Mouse (Mus musculus): ENCODE measurements around the gene 4930502E18Rik.
"Not testable (repeated sequence)": the region's sequence is repeated elsewhere in the genome, so short reads cannot be mapped to it uniquely, and the experiment has no call there.

Gene 4930502E18Rik

GRCm38 (mm10) chrX:53724596-53724995 is at the start of gene 4930502E18Rik:
TSS of gene 4930502E18Rik (plus strand) at chrX:53724826.
- no peak for DNase-seq (ENCODE audit: low spot score in 2 of 2)

- DNase-seq (ENCODE audit: low spot score in 2 of 2), result peak; percentile 78 to 83
These were observed 47.7 kb upstream of the 4930502E18Rik start for GRCm38 (mm10) chrX:53676943-53677342.

DNA sequence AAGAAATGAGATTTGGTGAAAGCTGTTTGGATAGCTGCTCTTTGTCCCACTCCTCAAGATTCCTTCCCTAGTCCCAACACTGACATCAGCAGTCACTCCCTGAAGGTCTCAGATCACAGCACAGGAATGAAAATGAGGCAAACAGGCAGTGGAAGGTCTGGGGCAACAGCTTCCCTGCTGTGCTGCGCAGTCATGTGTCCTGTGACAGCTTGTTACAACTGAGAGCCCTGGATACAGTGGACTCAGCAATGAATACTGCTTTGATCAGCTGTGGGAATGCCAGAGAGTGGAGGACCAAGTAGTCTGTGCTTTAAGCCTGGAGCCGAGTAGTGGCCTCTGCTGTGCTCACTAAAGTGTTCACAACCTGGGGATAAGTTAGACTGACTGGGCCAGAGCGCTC is 42.0 kb upstream of the 4930502E18Rik start:
- DNase-seq (ENCODE audit: low spot score in 2 of 2), result not testable (repeated sequence)

DNA sequence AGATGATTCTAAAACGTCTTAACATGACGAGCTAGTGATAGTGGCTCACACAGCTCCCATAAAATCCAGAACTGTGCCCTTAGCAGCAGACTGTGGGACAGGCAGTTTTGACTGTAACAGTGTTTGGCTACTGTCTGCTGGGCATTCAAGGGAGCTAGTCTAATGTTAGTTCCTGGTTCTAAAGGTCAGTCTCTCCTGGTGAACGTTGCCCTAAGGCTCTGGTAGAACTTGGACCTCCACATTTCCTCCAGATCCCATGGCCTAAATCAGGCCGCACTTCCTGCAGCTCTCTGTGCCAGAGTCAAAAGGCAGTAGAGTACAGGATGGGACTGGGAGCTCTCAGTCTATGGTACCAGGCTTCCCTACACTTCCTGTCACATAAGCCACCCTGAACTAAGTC is 40.0 kb upstream of the 4930502E18Rik start:
- not testable (repeated sequence) for DNase-seq (ENCODE audit: low spot score in 2 of 2)

DNA sequence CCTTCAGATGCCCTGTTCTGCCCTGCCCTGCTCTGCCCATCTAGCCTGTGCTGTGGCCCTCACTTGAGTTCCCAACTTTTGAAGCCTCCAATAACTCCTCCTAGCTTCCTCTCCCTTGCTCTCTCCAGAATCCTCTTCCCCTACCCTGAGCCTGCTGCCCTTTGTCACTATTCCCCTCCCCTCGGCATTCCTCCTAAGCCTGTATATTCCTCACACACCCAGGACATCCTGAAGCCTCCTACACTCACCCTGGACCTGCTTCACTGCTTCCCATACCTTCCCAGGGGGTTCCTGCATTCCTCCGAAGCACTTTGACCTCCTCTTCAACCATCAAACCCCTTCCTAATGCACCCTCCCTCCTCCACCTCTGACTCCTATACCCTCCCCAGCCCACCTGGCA is 32.6 kb upstream of the 4930502E18Rik start:
- DNase-seq (ENCODE audit: low spot score in 2 of 2), result no peak

- DNase-seq (ENCODE audit: low spot score in 2 of 2), result no peak
These were observed 31.5 kb upstream of the 4930502E18Rik start for GRCm38 (mm10) chrX:53693141-53693540.

DNA sequence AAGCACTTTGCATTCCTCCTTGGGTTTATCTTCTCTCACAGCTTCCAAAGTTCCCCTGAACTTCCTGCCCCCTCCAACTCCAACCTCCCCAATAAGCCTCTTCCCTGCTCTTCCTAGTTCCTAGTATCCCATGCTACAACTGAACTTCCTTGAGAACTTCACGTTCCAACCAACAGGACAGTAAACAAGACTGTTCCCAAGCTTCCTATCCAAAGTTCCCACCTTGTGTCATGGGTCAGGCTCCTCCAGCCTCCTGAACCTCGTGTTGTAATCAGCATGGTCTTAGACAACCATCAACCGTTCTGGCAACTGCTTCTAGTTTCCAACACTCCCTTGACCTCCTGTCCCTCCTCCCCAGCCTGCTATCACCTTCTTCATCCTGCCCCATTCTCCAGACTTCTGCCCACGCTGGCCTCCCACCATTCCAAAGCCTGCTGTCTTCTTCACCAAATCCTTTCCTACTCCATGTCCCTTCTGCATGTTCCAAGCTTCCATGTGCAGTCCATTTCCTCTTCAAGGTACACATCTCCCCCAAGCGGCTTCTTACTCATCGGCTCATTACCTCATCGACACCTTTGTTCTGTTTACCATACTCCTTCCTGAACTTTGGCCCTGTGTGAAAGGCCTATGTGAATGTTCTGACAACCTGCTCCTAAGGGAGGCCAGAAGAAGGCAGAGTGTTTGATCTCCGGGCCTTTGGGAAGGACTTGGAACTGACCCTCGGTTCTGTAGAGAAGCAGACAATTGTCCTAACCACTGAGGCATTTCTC is 30.4 kb upstream of the 4930502E18Rik start:
- DNase-seq (ENCODE audit: low spot score in 2 of 2), result no peak

- DNase-seq (ENCODE audit: low spot score in 2 of 2), result peak in 1 of 2 experiments; percentile 29
These were observed 25.4 kb upstream of the 4930502E18Rik start for GRCm38 (mm10) chrX:53699225-53699624.

- no peak for DNase-seq (ENCODE audit: low spot score in 2 of 2)
These were observed 22.0 kb upstream of the 4930502E18Rik start for GRCm38 (mm10) chrX:53702673-53703072.

DNA sequence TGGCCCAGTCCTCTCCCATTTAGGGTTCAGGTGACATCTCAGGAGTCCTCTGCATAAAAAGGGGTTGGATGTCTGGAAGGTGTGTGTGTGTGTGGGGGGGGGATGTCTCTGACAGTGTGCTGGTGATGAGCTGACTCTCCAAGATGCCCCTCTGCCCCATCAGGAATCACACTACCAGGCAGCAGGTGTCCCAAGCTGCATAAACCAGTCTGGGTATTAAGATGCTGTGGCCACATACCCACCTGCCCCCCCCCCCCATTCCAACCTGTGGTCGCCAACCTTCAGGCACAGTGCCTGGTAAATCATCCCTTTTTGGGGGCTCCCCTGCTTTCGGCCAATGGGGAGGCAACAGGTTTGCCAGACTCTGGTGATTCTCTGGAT is 8.7 kb upstream of the 4930502E18Rik start:
- DNase-seq (ENCODE audit: low spot score in 2 of 2), result no peak

GRCm38 (mm10) chrX:53716323-53717182 is 8.1 kb upstream of the 4930502E18Rik start:
- peak; percentile 29 to 54 for DNase-seq (ENCODE audit: low spot score in 2 of 2)

DNA sequence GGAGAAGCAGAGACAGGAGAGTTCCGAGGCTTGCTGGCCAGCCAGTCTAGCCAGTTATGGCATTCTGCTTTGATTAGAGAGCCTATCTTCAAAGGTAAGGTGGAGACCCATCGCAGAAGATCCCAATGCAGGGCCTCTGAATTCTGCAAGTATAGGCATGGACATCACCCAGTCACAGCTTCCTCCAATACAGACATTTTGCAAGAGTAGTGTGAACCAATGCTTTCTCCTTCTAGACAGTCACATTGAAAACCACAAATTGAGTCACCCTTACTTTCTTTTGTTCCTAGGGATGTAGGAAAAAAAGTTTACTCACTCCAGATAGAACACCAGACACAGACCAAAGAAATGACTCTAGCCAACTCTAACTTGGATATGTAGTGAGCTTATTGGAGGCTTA is 4.3 kb downstream of the 4930502E18Rik start:
- no peak for DNase-seq (ENCODE audit: low spot score in 2 of 2)

DNA sequence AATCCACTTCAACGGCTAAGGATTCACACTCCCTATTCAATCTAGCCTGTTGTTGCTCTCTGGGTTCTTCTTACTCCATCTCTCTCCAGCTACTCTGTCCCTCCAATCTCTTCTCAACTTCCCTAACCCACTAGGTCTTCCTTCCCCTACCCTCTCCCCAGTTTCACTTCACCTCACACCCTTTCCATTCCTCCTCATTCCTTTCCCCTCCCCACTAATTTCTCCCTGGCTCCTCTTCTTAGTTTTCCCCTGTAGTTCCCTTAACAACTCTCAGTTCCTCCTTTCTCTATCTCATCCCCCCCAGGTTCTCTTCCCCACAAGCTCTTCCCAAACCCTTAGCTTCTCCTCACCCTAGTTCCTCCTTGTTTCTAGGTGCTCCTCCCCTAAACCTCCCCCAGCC is 28.2 kb downstream of the 4930502E18Rik start:
- no peak for DNase-seq (ENCODE audit: low spot score in 2 of 2)

GRCm38 (mm10) chrX:53757736-53758135 is 33.1 kb downstream of the 4930502E18Rik start, which contains the start of gene 1700013H16Rik:
TSS of gene 1700013H16Rik (minus strand) at chrX:53757831.
- DNase-seq (ENCODE audit: low spot score in 2 of 2), result no peak

DNA sequence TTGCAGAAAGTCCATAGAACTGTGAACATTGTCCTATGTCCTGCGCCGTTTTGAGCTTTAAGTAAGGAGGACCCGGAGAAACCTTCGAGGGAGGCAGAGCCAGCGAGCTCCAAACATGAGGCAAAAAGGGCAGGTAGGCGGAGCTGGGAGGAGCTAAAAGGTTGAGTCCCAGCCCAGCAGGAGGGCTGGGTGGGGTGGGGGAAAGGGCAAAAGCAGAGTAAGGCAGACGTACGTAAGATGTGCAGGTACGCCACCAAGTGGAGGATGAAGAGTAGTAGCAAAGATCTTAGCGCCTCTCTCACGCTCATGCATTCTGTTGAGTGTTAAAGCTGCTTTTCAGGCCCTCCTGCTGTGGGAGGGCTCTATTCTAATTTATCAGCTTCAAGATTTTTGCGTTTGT is 51.6 kb downstream of the 4930502E18Rik start, which contains the start of gene Zfp36l3:
Zfp36l3 (minus strand) TSS at position 119 of the 400 bp plus-strand sequence.
- no peak for DNase-seq (ENCODE audit: low spot score in 2 of 2)
